Mouse (Mus musculus) lung, postnatal 0 days (tissue): ENCODE measurements at regions not wholly inside any gene's neighbourhood (a gene's known extent, or its start where the extent isn't known, plus 50 kb on each side); places are given as distances from the start of the nearest gene placed in this dataset.
"Not testable (repeated sequence)": the region's sequence is repeated elsewhere in the genome, so short reads cannot be mapped to it uniquely, and the experiment has no call there.

ENCODE experiments used
- CTCF ChIP-seq: IDR thresholded peaks from 2 replicates; pipeline ENCODE4 v1.5.1; 2016; ENCODE audit warnings: antibody characterized with exemption, mild to moderate bottlenecking
- EP300 ChIP-seq: IDR thresholded peaks from 2 replicates; pipeline ENCODE4 v1.6.1; 2016; ENCODE audit warnings: antibody characterized with exemption, mild to moderate bottlenecking, control low read depth

GRCm38 (mm10) chr16:58179981-58180380 lies 228.3 kb upstream of the Dcbld2 start:
- not testable (repeated sequence) for TF ChIP-seq CTCF, EP300
